Mouse (Mus musculus) left cerebral cortex, adult 18-20 months (tissue): Measurements from ENCODE around the gene Pvr. TPM values are rescaled to one million over a fixed set of nuclear protein-coding genes. Genes with fewer than 3 reads are reported as not detected.
"Not testable (repeated sequence)": the region's sequence is repeated elsewhere in the genome, so short reads cannot be mapped to it uniquely, and the experiment has no call there.

Source experiments
- DNase-seq, 2 experiments: peaks; one replicate each; pipeline ENCODE4 v3.0.0; 2021 to 2022; ENCODE audit warnings: low spot score in 2 of 2, mixed read lengths in 1 of 2
- total RNA-seq, 2 experiments: library from RNA; stranded (reverse); gene quantifications; 2 replicates each; pipeline ENCODE4 v1.2.3; 2021

The Pvr gene
- total RNA-seq, 2 experiments from 2014 or later = 13.0 to 15.7 TPM

DNA sequence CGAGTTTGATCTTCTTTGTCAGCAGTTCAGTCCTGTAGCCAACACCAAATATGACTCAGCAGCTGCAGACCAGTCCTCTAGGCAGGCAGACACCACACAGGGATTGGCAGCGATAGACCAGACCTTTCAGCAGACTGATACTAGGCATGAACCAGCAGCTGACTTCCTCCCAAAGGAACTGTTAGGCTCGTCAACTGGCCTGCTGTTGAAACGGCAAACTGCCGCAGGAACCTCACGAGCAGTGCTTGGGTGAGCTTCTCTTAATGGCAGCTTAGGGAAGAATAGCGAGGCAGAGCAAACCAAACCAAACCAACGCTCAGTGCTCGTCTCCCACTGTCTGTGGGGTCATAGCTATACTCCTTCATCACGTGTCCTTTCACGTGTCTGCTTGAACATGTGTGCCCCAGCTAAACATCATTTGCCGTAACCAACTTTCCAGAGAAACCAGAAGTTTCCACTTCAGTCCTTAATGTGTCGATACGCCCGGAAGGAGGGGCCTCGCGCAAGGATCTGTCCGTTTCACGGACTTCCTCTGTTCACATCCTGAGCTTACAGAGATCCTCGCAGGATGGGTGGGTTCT is 14.3 kb upstream of the Pvr start:
- no peak for DNase-seq

DNA sequence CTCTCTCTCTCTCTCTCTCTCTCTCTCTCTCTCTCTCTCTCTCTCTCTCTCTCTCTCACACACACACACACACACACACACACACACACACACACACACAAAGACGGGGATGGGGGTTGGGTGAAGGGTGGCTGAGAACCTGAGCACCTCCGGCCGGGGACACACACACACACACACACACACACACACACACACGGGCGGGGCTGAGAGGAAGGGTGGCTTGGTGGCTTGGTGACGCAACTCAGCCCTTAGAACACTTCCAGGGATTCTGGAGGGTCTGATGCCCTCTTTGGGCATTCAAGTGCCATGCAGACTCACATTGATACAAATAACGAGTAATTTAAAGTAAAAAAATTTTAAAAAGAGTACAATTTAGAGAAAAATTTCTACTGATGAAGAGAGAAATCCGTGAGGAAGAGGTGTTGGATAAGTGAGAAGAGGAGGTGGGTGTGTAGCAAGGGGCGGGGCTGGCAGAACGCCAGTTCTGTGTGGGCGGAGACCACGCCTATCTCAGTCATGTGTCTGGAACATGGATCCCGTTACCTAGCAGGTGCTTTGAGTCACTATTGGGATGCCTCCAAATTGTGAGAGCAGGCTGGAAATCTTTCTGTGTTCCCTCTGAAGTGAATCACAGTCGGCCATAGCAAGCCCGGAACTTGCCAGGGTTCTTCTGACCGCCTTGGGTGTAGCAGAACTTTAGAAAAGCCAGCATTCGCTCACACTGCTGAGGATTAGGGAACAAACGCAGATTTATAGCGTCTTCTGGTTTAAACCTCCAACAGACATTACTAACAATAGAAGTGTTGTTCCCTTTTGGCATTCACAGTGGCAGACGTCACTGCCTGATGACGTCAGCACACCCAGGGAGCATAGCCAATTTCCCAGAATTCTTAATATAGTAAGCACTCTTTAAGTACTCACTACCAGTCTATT is 12.2 kb upstream of the Pvr start:
- peak; percentile 82 to 85 for DNase-seq

DNA sequence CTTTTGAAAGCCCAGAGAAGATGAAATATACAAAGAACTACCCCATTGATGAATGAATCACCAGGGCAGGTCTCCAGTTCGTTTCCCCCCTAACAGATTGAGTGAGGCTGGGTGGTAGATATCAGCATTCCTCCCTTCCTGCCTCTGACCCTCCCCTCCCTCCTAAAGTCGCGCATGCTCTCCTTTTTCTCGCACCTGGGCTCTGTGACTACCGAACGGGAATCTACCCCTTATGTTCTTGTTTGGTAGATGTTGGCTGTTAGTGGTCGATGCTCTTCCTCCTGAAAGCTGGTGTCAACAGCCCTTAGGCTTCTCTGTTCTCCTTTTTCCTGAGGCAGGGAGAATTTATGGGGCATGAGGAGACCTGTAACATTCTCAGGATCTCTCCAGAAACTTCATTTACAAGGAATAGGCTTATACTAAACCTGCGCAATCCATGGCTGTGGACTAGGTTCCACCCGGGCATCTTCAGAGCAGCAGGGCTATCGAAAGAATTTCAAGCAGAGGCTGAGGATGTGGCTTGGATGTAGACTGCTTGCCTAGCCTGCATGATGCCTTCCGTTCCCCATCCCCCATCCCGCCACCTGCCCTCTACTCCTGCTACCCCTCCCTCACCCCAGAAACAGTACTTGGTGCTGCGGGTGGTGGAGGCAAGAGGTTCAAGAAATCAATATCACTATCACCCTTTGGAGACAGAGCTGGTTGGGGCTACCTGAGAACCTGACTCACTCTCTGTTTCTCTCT is 11.3 kb upstream of the Pvr start:
- DNase-seq = no peak

DNA sequence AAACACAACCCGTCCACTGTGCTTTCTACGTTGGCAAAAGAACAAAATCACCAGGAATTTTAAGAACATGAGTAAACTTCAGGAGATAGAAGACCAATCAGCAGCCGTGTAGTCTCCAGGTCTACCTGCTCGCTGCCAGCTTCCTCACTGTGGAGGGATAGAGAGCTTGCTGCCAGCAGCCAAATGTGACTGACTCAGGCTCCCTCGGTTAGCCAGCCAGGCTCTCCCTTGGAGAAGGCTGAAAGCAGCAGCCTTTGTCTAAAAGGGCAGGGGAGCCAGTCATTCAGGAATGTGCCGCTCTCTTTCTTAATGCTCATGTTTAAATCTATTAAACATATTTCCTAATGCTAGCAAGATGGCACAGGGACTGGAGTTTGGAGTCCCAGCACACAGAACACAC is 9.5 kb upstream of the Pvr start:
- DNase-seq = not testable (repeated sequence)

DNA sequence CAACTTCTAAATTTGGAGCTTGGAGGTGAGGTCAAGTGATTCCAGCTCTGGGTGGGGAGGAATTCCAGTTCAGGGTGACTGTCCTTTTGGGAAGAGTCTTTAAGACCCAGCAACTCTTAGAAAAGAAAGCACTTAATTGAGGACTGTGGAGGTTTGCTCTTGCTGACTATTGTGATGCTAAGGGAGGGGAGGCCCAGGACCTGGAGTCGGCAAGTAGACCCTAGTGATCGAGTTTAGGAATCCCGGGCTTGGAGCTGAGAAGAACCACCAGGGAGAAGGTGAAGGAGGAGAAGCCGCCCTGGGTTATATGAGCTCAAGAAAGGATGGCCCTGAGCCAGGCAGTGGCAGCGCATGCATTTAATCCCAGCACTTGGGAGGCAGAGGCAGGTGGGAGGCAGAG is 7.5 kb upstream of the Pvr start:
- no peak for DNase-seq

DNA sequence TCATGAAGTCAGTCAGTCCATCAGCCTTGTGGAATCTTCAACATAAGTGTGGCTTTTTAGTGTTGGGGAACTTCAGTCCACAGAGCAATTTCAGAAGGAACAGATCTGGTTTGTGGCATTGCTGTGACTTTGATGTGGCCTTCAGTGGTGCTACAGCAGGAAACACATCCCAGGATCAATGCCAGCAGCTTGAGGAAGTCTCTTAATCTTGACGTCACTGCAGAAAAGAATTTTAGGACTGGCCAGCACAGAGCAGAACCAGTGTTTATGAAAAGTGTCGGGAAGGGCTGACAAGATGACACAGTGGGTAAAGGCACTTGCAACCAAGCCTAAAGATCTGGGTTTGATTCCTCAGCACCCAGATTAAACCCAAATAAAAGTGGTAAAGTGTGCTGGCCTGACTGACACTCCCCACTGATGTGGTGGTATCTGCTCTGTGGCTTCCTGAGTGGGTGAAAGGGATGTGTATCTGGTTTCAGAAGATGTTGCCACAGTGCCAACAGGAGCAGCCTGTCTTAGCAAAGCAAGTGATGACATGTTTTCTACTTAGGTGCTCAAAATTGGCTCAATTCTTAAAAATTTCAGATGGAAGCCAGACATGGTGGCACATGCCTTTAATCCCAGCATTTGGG is 6.0 kb upstream of the Pvr start:
- no peak for DNase-seq

DNA sequence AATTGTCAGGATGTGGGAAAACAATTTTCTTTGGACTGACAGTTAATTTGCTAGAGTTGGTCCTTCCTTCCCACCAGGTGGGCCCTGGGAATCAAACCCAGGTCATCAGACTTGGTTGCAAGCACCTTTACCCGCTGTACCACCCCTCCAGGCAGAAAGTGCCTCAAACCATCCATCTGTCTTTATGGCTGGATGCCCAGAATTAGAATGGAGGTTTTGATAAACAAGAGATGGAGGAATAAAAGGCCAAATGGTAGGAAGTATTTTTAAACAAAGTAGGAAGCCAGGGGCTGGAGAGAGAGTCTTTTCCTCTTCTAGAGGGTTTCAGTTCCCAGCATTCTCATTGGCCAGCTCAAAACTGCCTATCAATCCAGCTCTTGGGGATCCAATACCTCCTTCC is 4.4 kb upstream of the Pvr start:
- no peak for DNase-seq

DNA sequence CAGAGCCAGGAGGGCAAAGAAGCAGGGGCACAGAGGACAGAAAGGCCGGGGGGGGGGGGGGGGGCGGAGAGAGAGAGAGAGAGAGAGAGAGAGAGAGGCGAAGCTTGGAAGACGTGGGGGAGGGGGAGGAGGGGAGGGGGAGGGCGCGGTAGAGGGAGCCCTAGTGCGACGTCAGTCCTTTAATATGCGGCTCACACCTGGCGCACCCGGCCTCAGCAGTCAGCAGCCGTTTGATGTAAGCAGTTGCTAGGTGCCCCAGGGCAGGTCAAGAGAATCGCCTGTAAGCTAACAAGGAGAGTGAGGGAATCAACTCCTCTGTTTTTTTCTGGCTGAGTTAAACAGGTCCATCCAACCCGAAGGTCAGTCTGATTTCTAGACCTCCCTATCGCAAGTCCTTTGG is 2.8 kb upstream of the Pvr start:
- no peak for DNase-seq

DNA sequence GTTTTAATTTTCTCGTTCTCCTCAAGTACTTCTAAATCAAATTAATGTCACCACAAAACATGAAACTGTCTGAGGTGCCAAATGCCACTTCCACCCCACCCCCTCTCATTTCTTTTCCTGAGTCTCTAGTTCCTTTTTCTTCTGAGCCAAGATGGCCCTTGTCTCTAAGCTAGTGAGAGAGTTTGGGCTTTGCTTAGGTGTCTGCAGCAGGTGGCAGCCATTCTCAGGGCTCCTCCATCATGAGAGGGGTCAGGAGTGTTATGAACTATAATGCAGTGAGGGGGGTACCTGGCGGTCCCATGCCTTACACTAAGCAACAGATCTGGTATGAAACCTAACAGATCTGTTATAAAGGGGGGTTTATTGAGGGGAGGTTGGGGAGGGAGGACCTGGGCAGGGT is 2.4 kb upstream of the Pvr start:
- DNase-seq = no peak

DNA sequence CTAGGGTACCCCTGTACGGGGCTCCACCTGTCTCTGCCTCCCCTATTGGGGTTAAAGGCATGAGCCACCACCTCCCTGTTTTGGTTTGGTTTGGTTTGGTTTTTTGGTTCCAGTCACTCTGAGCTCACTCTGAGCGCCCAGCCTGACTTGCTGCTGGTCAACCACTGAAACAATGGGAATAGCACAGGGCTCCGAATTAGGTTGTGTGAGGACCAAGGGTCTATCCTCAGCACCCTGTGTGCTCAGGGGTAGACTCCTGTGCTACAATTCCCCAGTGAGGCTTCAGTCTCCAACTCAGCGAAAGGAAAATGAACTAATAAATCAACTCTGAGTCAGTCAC is 824 bp downstream of the Pvr start:
- DNase-seq = no peak

DNA sequence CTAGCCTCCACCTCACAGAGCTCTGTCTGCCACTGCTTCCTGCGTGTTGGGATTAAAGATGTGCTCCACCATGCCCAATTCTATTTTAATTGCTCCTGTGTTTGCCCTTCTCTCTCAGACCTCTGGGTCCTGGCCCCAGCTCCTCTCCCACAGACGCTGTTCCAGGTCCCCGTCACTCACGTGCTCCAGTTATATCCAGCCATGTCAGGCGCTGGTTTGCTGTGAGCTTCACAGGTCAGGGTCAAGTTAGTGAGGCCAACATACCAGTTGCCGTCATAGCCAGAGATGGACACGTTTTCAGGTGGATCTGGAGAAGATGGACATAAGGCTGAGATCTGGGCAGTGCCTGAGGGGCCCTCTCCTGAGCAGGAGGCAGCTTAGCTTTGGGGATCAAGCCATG is 6.4 kb downstream of the Pvr start:
- no peak for DNase-seq

DNA sequence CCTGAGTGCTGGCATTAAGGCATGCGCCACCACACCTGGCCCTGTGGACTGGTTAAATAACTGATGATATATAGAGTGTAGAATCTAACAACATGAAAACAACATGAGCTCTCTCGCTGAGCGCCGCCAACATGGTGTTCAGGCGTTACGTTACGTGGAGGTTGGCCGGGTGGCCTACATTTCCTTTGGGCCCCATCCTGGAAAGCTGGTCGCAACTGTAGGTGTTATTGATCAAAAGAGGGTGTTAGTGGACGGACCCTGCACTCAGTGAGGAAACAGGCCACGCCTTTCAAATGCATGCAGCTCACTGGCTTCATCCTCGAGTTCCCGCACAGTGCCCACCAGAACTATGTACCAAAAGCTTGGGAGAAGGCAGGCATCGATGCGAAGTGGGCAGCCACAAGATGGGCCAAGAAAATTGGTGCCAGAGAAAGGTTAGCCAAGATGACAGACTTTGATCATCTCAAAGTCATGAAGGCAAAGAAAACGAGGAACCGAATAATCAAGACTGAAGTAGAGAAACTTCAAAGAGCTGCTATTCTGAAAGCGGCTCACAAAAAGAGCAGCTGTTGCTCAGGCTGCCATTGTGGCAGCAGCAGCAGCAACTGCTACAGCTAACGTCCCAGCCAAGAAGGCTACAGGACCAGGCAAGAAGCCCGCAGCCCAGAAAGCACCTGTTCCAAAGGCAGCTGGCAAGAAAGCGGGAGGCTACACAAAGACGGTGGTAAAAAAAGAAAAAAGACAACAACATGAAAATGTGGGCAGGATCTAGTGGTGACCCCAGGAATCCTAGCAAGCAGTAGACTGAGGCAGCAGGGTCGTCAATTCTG is 9.1 kb downstream of the Pvr start:
- DNase-seq = no peak

DNA sequence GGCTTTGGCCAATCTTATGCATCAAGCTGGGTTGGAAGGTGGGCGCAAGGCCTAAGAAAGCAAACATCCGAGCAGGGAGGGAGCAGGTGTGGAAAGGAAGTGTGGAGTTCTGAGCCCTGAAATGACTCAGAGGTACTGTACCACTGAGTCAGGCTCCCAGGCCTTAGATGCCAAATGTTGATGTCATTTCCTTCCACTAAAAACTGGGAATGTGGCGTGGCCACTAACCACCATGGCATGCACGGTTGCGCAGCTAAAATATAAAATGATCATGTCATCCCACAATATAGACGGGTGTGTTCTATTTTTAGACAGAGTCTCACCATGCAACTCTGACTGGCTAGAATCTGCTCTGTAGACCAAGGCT is 9.7 kb downstream of the Pvr start:
- DNase-seq = no peak

DNA sequence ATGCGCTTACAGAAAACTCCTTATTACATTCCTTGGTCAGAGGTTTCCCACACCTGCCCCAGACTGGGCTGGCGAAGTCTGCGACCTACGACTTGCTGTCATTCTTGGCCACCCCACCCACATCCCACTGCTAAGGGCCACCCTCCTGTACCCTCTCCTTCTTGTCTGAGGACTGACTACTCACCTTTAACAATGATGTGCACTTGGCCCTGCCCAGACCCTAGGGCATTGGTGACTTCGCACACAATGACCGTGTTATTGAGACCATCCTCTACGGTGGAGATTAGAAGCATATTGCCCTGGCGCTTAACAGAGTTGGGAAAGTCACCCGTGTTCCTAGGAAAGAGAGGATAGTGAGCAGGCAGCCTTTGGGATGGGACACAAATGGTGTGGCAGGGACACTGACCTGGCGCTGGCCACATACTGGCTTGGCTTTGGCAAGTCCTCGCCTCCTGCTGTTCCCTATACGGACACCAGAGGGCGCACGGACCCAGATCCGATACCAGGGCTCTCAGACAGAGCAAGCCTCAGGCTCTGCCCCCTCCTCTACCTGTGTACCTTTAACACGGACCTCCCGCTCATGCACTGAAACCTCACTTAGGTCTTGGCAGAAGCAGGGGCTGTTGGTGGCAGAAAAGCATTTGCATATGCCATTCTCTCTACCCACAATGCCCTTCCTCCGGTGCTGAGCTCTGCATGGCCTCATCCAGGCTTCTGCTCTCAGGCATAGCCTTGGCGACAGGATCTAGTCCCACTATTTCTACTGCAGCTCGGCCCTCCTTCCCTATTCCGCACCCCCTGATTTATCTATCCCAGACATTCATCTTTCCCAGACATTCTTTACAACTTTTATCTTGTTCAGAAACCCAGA is 10.3 kb downstream of the Pvr start:
- peak; percentile 79 to 85 for DNase-seq

DNA sequence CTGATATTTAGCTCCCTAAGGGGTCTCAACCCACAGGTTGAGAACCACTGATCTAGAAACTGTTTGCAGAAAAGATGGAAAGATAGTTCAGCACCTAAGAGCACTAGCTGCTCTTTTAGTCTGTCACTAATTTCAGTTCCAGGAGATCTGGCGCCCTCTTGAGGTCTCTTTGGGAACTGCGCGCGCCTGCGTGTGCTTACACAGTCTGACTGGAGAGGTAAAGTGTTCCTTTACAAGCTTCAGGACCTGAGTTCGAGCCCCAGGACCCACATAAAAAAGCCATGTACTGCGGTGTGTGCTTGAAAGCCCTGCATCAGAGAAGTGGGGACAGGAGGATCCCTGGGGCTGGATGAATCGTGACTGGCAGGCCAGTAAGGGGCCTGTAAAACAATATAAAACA is 31.1 kb downstream of the Pvr start:
- DNase-seq = peak in 1 of 2 experiments; percentile 32

DNA sequence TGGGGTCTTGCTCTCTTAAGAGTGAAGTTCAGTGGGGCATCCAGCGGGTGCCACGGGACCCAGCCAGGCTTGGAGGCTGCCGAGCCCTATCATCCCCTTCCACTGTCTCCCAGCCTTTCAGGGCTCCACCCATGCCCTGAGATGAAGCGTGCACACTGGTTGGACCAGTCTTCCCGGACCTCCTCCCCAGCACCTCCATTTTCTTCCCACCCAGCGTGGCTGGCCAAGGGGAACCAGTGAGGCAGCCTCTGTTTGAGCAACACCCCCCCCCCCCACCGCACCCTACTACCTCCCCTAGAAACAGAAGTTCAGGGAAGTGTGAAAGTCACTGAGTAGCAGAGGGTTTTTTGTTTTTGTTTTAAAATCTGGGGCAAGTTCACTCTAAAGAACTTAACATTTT is 33.1 kb downstream of the Pvr start, which contains the start of gene Ceacam19:
Ceacam19 (minus strand) TSS at position 117 of the 400 bp plus-strand sequence.
- no peak for DNase-seq

DNA sequence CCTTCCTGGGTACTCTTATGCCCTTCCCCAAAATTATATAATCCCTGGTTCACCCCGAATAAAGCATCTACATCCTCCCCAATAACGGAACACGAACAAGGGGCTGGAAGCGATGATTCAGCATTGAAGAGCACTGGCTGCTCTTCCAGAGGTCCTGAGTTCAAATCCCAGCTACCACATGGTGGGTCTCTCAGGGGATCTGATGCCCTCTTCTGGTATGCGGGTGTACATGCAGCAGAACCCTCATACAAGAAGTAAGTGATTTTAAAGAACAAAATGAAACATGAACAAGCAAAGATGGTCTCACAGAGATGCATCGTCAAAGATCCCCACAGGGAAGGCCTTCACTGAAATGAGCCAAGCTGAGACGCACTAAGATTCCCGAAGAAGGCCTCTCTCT is 40.2 kb downstream of the Pvr start:
- no peak for DNase-seq

DNA sequence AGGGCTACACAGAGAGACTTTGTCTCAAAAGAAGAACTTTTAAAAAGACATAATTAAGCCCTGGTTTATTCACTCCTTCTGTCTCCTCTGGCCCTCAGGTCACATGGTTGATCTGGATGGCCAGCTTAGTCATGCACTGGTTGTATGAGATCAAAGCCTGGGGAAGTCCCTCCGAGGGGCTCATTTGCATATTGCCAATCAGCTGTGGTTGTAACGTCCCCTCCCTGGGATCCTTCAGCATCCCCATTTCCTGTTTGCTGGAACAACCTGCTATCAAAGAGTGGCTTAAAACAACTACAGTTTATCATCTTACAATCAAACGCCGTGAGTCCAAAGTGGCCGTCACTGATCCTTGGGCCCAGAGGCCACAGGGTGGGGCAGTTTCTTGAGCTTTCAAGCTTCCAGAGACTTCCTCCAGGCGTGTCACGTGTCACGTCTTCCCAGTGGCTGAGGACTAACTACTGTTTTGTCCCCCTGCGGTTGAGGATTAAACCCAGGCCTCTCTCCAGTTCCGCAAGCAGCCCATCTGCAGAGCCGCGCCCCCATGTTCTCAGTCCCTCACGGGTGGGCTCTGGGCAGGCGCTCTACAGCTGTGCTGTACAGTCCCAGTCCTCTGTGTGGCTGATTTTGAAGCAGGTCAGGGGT is 44.1 kb downstream of the Pvr start:
- no peak for DNase-seq

DNA sequence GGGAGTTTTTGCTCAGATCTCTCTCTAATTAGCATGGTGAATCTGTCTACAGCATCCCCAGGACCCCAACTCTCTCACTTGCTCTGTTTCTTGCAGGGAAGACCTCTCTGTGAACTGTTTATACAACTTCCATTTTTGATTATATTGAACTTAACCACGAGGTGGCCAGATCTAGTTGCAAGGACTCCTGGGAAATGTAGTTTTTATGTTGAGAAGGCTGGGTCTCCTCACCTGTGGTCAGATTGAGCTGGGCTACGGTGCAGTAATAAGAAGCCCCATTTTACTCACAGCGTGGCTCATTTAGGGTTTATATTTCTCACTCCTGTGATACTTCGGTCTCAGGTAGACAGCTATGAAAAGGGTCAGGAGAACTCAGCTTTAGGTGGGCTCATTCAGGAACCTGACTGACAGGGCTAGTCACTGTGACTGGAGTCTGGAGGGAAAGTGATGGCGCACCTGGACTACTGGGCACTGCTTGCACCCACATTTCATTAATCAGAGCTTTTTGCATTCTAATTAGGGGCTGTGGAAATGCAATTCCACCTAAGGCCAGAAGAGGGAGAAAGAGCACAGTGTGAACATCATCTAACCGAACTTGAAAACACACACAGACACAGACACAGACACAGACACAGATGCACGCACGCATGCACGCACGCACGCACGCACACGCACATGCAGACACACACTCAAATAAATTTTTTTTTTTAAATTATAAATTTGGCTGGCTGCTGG is 44.8 kb downstream of the Pvr start:
- peak; percentile 41 to 53 for DNase-seq
